Mouse (Mus musculus) kidney, embryonic 15.5 days (tissue): ENCODE measurements around the gene Agpat4. TPM values are rescaled to one million over a fixed set of nuclear protein-coding genes. Genes with fewer than 3 reads are reported as not detected.

Source experiments
- ATAC-seq: fragments of 200-750 bp; cut with Nextera tagmentation; replicated peaks from 2 replicates; pipeline ENCODE4 v1.8.0; 2017; ENCODE audit warnings: moderate TSS enrichment; ENCODE audit not compliant: low FRiP score
- H3K27ac ChIP-seq: fragments of 300-500 bp; sonication (generic); 2 replicates; pipeline ENCODE4 v1.5.1; 2015; ENCODE audit warnings: mild to moderate bottlenecking, inconsistent platforms
- H3K27me3 ChIP-seq: fragments of 300-500 bp; sonication (generic); 2 replicates; pipeline ENCODE4 v1.6.1; 2015; ENCODE audit warnings: inconsistent platforms
- H3K36me3 ChIP-seq: fragments of 300-500 bp; sonication (generic); 2 replicates; pipeline ENCODE4 v1.6.1; 2015; ENCODE audit warnings: inconsistent platforms
- H3K4me1 ChIP-seq: fragments of 300-500 bp; sonication (generic); 2 replicates; pipeline ENCODE4 v1.6.1; 2015; ENCODE audit warnings: inconsistent platforms
- H3K4me2 ChIP-seq: fragments of 300-500 bp; sonication (generic); 2 replicates; pipeline ENCODE4 v1.6.1; 2015; ENCODE audit warnings: moderate library complexity, mild to moderate bottlenecking, inconsistent platforms
- H3K4me3 ChIP-seq: fragments of 300-500 bp; sonication (generic); replicated peaks from 2 replicates; pipeline ENCODE4 v1.5.1; 2015; ENCODE audit warnings: mild to moderate bottlenecking, inconsistent platforms
- H3K9ac ChIP-seq: fragments of 300-500 bp; sonication (generic); 2 replicates; pipeline ENCODE4 v1.6.1; 2015; ENCODE audit warnings: mild to moderate bottlenecking, inconsistent platforms
- H3K9me3 ChIP-seq: fragments of 300-500 bp; sonication (generic); replicated peaks from 2 replicates; pipeline ENCODE4 v1.6.1; 2016; ENCODE audit warnings: inconsistent platforms
- WGBS: fragments of 180-500 bp; shearing (Covaris S2); methylation state at CpG from one replicate; pipeline ENCODE4 v1.1.7; 2015; ENCODE audit warnings: mixed read lengths; 5-methylcytosine and 5-hydroxymethylcytosine counted together
- polyA plus RNA-seq: library from polyadenylated mRNA; unstranded; fragments of >200 nt; fragmentation: Nextera tagmentation; extraction: Ambion mirVana; gene quantifications from 2 replicates; pipeline ENCODE4 v1.2.1, GENCODE M21; 2015

Gene Agpat4
- polyA plus RNA-seq = 35.3 and 37.2 TPM in 2 replicates

DNA sequence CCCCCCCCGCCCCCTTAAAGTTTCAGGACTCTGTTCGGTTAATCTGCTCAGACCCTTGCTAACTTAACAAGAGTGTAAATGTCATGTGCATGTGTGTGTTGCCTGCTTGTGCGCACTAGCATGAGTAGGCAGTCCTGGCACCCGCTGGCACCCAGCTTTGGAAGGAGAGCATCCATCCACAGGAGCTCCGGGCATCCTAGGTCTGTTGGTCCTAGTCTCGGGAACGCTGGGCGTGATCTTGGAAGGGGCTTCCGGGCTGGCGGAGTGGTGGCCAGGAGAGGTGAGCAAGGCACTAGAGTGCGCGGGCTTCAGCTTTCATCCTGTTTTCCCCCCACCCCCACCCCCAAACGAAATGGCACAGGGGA lies at the start of gene Agpat4:
Gene Agpat4 (plus strand): TSS at position 144 of the 365 bp plus-strand sequence.
- Histone ChIP-seq H3K27me3 (no peaks in the 10 kb centered on the region), H3K9me3 (no peaks in the 10 kb centered on the region), H3K9ac (peak within 1 kb of the TSS; percentile 59), H3K27ac (peak within 1 kb of the TSS; percentile 95), H3K4me3 (peak within 1 kb of the TSS; percentile 70), H3K36me3 (no peaks in the 10 kb centered on the region), H3K4me2 (peak within 1 kb of the TSS; percentile 93), H3K4me1 (peaks cover 25% of the 10 kb centered on the region)
- 0% methylated on average over 13 of the region's 13 CpGs for WGBS
- peak; percentile 84 for ATAC-seq

GRCm38 (mm10) chr17:12076816-12077215 lies 41.7 kb upstream of the Agpat4 start:
- no peak overlapping the region for H3K27ac ChIP-seq
- H3K9me3 ChIP-seq = no peaks in the 10 kb centered on the region

GRCm38 (mm10) chr17:12080656-12081495 lies 37.6 kb upstream of the Agpat4 start:
- Histone ChIP-seq H3K27me3 (no peaks in the 10 kb centered on the region), H3K4me1 (peaks cover 10% of the 10 kb centered on the region), H3K9me3 (no peaks in the 10 kb centered on the region), H3K9ac (no peak overlapping the region), H3K4me3 (no peak overlapping the region; the same call in 1 of the 2 replicates), H3K36me3 (no peaks in the 10 kb centered on the region), H3K4me2 (peak overlapping the region; percentile 48), H3K27ac (no peak overlapping the region)
- peak; percentile 78 for ATAC-seq
- WGBS = 26% methylated on average over 20 of the region's 20 CpGs

More at GRCm38 (mm10) chr17:12076816-12077215, 41.7 kb upstream of the Agpat4 start:
- Histone ChIP-seq H3K27me3 (no peaks in the 10 kb centered on the region), H3K4me3 (no peak overlapping the region), H3K36me3 (no peaks in the 10 kb centered on the region), H3K4me2 (no peak overlapping the region), H3K9ac (no peak overlapping the region), H3K4me1 (peaks cover 10% of the 10 kb centered on the region)
- 64% methylated on average over 2 of the region's 2 CpGs for WGBS
- ATAC-seq = no peak

- H3K4me3 ChIP-seq = no peak overlapping the region
- H3K4me2 ChIP-seq = no peak overlapping the region
- no peak overlapping the region for H3K9ac ChIP-seq
- H3K4me1 ChIP-seq = peaks cover 10% of the 10 kb centered on the region
- no peaks in the 10 kb centered on the region for H3K27me3 ChIP-seq
- no peaks in the 10 kb centered on the region for H3K9me3 ChIP-seq
- 83% methylated on average over 5 of the region's 5 CpGs for whole genome bisulfite sequencing
- no peak for ATAC-seq
- no peaks in the 10 kb centered on the region for H3K36me3 ChIP-seq
- H3K27ac ChIP-seq = no peak overlapping the region
Measured at GRCm38 (mm10) chr17:12082201-12082600, 36.3 kb upstream of the Agpat4 start.

DNA sequence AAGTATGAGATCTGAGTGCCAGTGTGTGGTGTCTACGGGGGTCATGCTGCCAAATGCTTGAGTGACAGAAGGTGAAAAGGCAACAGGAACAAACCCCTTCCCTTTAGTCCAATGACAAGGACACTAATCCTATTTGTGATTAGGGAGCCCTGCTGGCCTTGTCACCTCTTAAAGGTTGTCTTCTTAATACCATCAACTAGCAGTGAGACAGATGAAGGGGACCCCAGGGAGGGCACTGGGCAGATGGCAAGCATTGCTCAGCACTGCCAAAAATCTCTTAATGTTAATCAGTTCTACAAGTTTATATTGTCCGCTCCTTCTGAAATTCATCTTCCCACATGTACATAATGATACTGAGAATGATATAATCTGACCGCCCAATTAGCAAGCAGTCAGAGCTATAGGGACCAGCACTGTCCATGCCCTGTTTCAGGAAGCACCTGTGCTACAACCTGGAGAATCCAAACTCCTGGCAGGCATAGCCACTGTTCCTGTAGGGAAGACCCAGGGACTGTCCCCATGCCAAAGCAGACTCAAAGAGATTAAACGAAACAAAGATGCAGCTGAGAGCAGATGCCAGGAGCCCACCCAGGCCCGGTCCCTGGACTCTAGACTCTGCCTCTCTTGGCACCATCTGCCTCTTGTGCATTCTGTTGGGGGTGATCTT lies 28.1 kb upstream of the Agpat4 start:
- Histone ChIP-seq H3K27me3 (no peaks in the 10 kb centered on the region), H3K27ac (no peak overlapping the region), H3K4me1 (no peaks in the 10 kb centered on the region), H3K9me3 (no peaks in the 10 kb centered on the region), H3K4me2 (no peak overlapping the region), H3K36me3 (no peaks in the 10 kb centered on the region), H3K4me3 (no peak overlapping the region), H3K9ac (no peak overlapping the region)
- 83% methylated on average over 5 of the region's 5 CpGs for WGBS
- ATAC-seq = no peak

DNA sequence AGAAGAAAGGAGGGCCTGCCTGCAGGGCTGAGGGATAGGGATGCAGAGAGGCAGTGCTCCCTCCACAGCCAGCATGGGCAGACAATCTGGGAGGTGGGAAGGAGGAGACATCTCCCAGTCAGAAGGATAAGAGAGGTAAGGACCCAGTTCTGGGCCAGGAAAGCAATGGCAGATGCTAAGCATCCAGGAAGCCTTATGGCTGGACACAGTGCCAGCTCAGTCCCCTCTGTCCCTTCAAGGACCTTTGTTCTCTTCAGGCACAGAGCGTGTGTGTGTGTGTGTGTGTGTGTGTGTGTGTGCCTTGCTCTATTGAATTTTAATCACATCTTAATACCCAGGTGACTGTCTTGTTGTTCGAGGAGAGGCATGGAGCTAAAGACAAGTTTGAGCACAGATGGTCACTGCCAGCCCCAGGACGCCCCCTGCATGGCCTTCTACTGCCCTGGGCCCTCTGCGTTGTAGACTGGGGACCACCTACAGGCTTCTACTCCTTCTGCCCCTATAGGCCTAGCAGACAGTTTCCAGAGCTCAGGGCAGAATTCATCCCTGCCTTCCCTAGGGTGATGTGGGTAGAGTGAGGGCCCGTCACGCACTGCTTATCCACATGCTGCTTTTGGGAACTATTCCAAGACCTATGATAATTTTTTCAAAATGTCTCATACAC lies 25.5 kb upstream of the Agpat4 start:
- Histone ChIP-seq H3K36me3 (no peaks in the 10 kb centered on the region), H3K9me3 (no peaks in the 10 kb centered on the region), H3K27ac (no peak overlapping the region), H3K27me3 (no peaks in the 10 kb centered on the region), H3K4me1 (no peaks in the 10 kb centered on the region), H3K9ac (no peak overlapping the region), H3K4me3 (no peak overlapping the region), H3K4me2 (no peak overlapping the region)
- ATAC-seq = no peak
- WGBS = 82% methylated on average over 6 of the region's 6 CpGs

DNA sequence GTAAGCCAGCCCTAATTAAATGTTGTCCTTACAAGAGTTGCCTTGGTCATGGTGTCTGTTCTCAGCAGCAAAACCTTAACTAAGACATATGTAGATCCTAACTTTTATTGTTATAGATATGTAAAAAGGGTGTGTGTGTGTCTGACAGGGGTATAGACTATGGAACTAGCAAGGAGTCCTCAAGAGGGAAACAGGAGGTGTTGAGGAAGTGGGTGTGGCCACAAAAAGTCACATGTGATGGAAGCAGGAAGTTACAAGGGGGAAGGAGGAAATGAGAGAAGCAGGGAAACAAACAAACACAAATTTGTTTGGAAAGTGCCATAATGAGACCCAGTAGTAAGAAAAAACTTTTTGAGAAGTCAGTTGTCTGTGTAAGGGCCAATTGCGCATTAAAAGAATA lies 24.5 kb upstream of the Agpat4 start:
- H3K27me3 ChIP-seq = no peaks in the 10 kb centered on the region
- no peaks in the 10 kb centered on the region for H3K4me1 ChIP-seq
- H3K4me2 ChIP-seq = no peak overlapping the region
- 94% methylated on average over 1 of the region's 1 CpGs for WGBS
- H3K4me3 ChIP-seq = no peak overlapping the region
- H3K9me3 ChIP-seq = no peaks in the 10 kb centered on the region
- no peak for ATAC-seq
- no peaks in the 10 kb centered on the region for H3K36me3 ChIP-seq
- no peak overlapping the region for H3K27ac ChIP-seq
- no peak overlapping the region for H3K9ac ChIP-seq

DNA sequence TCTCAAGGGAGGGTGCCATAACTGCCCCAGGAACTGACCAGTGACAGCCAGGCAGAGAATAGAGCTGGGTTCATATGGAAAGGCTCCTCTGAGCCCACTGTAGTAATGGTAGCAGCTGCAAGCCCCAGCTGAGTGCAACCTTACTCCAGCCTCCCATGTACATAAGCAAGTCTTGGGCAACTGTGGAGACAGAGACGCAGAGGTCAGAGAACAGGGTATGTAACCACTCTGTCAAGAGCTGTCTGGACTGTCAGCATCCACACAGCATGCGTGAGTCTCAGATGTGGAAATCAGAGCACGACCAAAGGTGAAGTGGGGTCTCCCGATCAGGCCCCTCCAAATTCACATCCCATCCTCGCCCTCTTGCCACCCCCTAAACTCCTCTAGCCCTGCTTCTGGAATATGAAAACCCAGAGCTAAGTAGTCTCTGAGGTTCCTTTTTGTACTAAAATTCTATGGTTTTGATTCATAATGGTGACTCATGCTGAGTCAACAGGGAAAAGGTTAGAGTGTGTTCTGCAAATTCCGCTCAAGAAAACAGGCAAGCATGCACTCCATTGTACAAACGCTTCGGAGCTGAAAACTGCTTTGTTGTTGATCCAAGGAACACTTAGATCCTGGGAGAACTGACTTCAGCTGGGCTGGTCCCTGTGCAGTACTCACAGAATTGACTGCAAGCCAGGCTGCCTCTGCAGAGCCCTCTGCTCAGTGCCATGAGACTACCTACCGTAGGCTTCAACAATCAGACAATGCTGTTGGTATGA lies 23.5 kb upstream of the Agpat4 start:
- H3K4me2 ChIP-seq = no peak overlapping the region
- no peaks in the 10 kb centered on the region for H3K4me1 ChIP-seq
- no peaks in the 10 kb centered on the region for H3K36me3 ChIP-seq
- H3K27ac ChIP-seq = no peak overlapping the region
- H3K9ac ChIP-seq = no peak overlapping the region
- H3K27me3 ChIP-seq = no peaks in the 10 kb centered on the region
- 80% methylated on average over 9 of the region's 9 CpGs for WGBS
- no peak for ATAC-seq
- peaks cover 2% of the 10 kb centered on the region; the same call in 1 of the 2 replicates for H3K9me3 ChIP-seq
- H3K4me3 ChIP-seq = no peak overlapping the region

- no peak for ATAC-seq
- Histone ChIP-seq H3K4me2 (no peak overlapping the region), H3K4me3 (no peak overlapping the region), H3K27me3 (no peaks in the 10 kb centered on the region), H3K27ac (no peak overlapping the region), H3K9ac (no peak overlapping the region), H3K9me3 (peaks cover 5% of the 10 kb centered on the region; the same call in 1 of the 2 replicates), H3K4me1 (no peaks in the 10 kb centered on the region), H3K36me3 (no peaks in the 10 kb centered on the region)
Measured at GRCm38 (mm10) chr17:12099415-12099814, 19.1 kb upstream of the Agpat4 start.

- WGBS = 68% methylated on average over 10 of the region's 10 CpGs
- no peak overlapping the region for H3K4me3 ChIP-seq
- no peak overlapping the region for H3K4me2 ChIP-seq
- peaks cover 5% of the 10 kb centered on the region; the same call in 1 of the 2 replicates for H3K9me3 ChIP-seq
- no peaks in the 10 kb centered on the region for H3K36me3 ChIP-seq
- no peaks in the 10 kb centered on the region for H3K4me1 ChIP-seq
- H3K9ac ChIP-seq = no peak overlapping the region
- no peak for ATAC-seq
- H3K27ac ChIP-seq = no peak overlapping the region
- H3K27me3 ChIP-seq = no peaks in the 10 kb centered on the region
Measured at GRCm38 (mm10) chr17:12102326-12102725, 16.2 kb upstream of the Agpat4 start.

DNA sequence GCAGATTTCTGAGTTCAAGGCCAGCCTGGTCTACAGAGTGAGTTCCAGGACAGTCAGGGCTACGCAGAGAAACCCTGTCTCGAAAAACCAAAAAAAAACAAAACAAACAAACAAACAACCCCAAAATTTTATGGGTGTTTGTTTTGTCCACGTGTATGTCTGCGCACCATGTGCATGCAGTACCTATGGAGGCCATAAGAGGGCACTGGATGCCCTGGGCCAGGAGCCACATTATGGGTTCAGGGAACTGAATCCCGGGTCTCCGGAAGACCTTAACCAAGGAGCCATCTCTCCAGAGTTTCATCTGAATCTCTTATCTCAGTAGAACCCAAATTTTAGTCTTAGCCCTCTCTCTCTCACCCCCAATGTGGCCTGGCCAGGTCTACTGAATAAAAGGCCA lies 14.7 kb upstream of the Agpat4 start:
- H3K9ac ChIP-seq = no peak overlapping the region
- no peak overlapping the region for H3K27ac ChIP-seq
- H3K4me3 ChIP-seq = no peak overlapping the region
- no peak for ATAC-seq
- H3K36me3 ChIP-seq = no peaks in the 10 kb centered on the region
- WGBS = 85% methylated on average over 6 of the region's 6 CpGs
- no peak overlapping the region for H3K4me2 ChIP-seq
- H3K9me3 ChIP-seq = peaks cover 5% of the 10 kb centered on the region; the same call in 1 of the 2 replicates
- no peaks in the 10 kb centered on the region for H3K27me3 ChIP-seq
- H3K4me1 ChIP-seq = no peaks in the 10 kb centered on the region
